Comparison of ENCODE assay signal across 10 mouse cellular contexts in genomic region chr11:3650141-3650540, GRCm38 (mm10). TPM values are rescaled to one million over a fixed set of nuclear protein-coding genes. Genes with fewer than 3 reads are reported as not detected.
DNase-seq lines count a peak whose midpoint lies in the region; ATAC-seq and TF ChIP-seq lines count a peak whose summit lies in the region.
"Had no signal": no experiment of that assay in that cellular context is flagged by ENCODE, and none has a peak within 500 bp of the region (broad histone marks: within the 10 kb centered on the region; RNA-seq: fewer than 3 reads in every experiment).

No protein-coding gene starts in this region.

- H3K9me3 ChIP-seq in heart, embryonic 16.5 days (replicated peaks; ENCODE audit: control insufficient read depth, low read length), result 0 out of 2 replicates have a peak, but pooled peaks cover 2% of the 10 kb centered on the region
- peaks cover 6% of the 10 kb centered on the region for H3K9me3 ChIP-seq in hindbrain, embryonic 16.5 days (ENCODE audit: control insufficient read depth, low read length)
- H3K9me3 ChIP-seq in midbrain, embryonic 14.5 days (ENCODE audit: control insufficient read depth, low read length), result peaks cover 9% of the 10 kb centered on the region

- ATAC-seq in heart, embryonic 16.5 days (replicated peaks; ENCODE audit: extremely low read depth, insufficient read depth, low FRiP score), result no peak
- no peak for ATAC-seq in hindbrain, embryonic 16.5 days
- ATAC-seq in midbrain, embryonic 14.5 days (ENCODE audit: low FRiP score, low TSS enrichment), result no peak

- H3K27ac ChIP-seq in heart, embryonic 16.5 days (ENCODE audit: low read length), result no peak overlapping the region
- H3K27ac ChIP-seq in heart, adult 2 months, result no peak overlapping the region; the same call in 1 of the 2 replicates
- H3K27ac ChIP-seq in cortical plate, adult 2 months (ENCODE audit: insufficient read depth, low read length), result no peak overlapping the region
- no peak overlapping the region for H3K27ac ChIP-seq in hindbrain, embryonic 16.5 days (ENCODE audit: low read depth, low read length)
- H3K27ac ChIP-seq in midbrain, embryonic 14.5 days (replicated peaks; ENCODE audit: low read depth, low read length), result peak overlapping the region; percentile 95; the same call in 1 of the 2 replicates

- peaks cover 1% of the 10 kb centered on the region; the same call in 1 of the 2 replicates for H3K79me2 ChIP-seq in heart, adult 2 months (replicated peaks; ENCODE audit: control insufficient read depth, insufficient read depth, low read length)

- no peak for TF ChIP-seq POLR2A in heart, adult 2 months (IDR thresholded peaks at IDR 0.05; ENCODE audit: insufficient read depth, low read depth, low read length)
- no peak for TF ChIP-seq POLR2A in cortical plate, adult 2 months (IDR thresholded peaks at IDR 0.05; ENCODE audit: extremely low read depth, insufficient read depth, low read length)

- WGBS in heart, embryonic 16.5 days, result 89% methylated on average over 6 of the region's 6 CpGs
- 92% methylated on average over 6 of the region's 6 CpGs for WGBS in heart, adult 2 months
- WGBS in hindbrain, embryonic 16.5 days, result 95% methylated on average over 6 of the region's 6 CpGs
- 98% methylated on average over 6 of the region's 6 CpGs for WGBS in midbrain, embryonic 14.5 days

- H3K4me2 ChIP-seq in heart, embryonic 16.5 days (ENCODE audit: low read depth, low read length), result peak overlapping the region; percentile 79
- peak overlapping the region; percentile 76 for H3K4me2 ChIP-seq in hindbrain, embryonic 16.5 days (ENCODE audit: low read length)
- peak overlapping the region; percentile 67 for H3K4me2 ChIP-seq in midbrain, embryonic 14.5 days (ENCODE audit: low read length)

- TF ChIP-seq CTCF in heart, adult 2 months (IDR thresholded peaks at IDR 0.05), result no peak
- no peak for TF ChIP-seq CTCF in cortical plate, adult 2 months (IDR thresholded peaks at IDR 0.05; ENCODE audit: extremely low read depth, insufficient read depth, low read length)

- peak overlapping the region; percentile 99 for H3K4me3 ChIP-seq in heart, embryonic 16.5 days (ENCODE audit: low read length)
- H3K4me3 ChIP-seq in heart, adult 2 months, result no peak overlapping the region; the same call in 1 of the 2 replicates
- peak overlapping the region; percentile 99; the same call in 1 of the 2 replicates for H3K4me3 ChIP-seq in cortical plate, adult 2 months (ENCODE audit: insufficient read depth, low read length)
- peak overlapping the region; percentile 53 for H3K4me3 ChIP-seq in hindbrain, embryonic 16.5 days (ENCODE audit: low read length)
- H3K4me3 ChIP-seq in midbrain, embryonic 14.5 days (replicated peaks; ENCODE audit: low read depth, low read length), result peak overlapping the region; percentile 94

- H3K9ac ChIP-seq in heart, embryonic 16.5 days (ENCODE audit: low read length), result peak overlapping the region; percentile 78
- no peak overlapping the region for H3K9ac ChIP-seq in heart, adult 2 months (ENCODE audit: low read depth, low read length)
- no peak overlapping the region for H3K9ac ChIP-seq in hindbrain, embryonic 16.5 days (ENCODE audit: low read depth, low read length)
- no peak overlapping the region for H3K9ac ChIP-seq in midbrain, embryonic 14.5 days (replicated peaks; ENCODE audit: low read length)

- no peak for DNase-seq in heart, adult 2 months
- DNase-seq in midbrain, embryonic 14.5 days, result no peak
- DNase-seq in urinary bladder, postnatal 36 days (ENCODE audit: low spot score in 2 of 2), result no peak
- DNase-seq in embryo, embryonic 10 days (ENCODE audit: low spot score), result no peak
- DNase-seq in urinary bladder, adult 18-20 months (ENCODE audit: low spot score in 2 of 2), result no peak
- DNase-seq: heart, postnatal 10 days; thymus, postnatal 36 days had no signal

- intact Hi-C loops in heart, adult 2 months (cut with DNase I), result no loop called here

- TF ChIP-seq EP300 in heart, adult 2 months (IDR thresholded peaks at IDR 0.05; ENCODE audit: insufficient read depth, low read depth, low read length), result no peak

- peaks cover 15% of the 10 kb centered on the region for H3K36me3 ChIP-seq in heart, embryonic 16.5 days (ENCODE audit: control insufficient read depth, insufficient read depth)
- peaks cover 35% of the 10 kb centered on the region for H3K36me3 ChIP-seq in heart, adult 2 months (ENCODE audit: control insufficient read depth, insufficient read depth, low read length)
- peaks cover 15% of the 10 kb centered on the region for H3K36me3 ChIP-seq in hindbrain, embryonic 16.5 days (ENCODE audit: control insufficient read depth, insufficient read depth, low read length)
- peaks cover 14% of the 10 kb centered on the region for H3K36me3 ChIP-seq in midbrain, embryonic 14.5 days (ENCODE audit: control insufficient read depth, insufficient read depth, low read length)

- no peaks in the 10 kb centered on the region for H3K27me3 ChIP-seq in heart, embryonic 16.5 days (ENCODE audit: control insufficient read depth, insufficient read depth, low read length)
- H3K27me3 ChIP-seq in heart, adult 2 months (ENCODE audit: control insufficient read depth, insufficient read depth, low read length), result no peaks in the 10 kb centered on the region
- H3K27me3 ChIP-seq in hindbrain, embryonic 16.5 days (replicated peaks; ENCODE audit: control insufficient read depth, insufficient read depth, low read length), result no peaks in the 10 kb centered on the region
- no peaks in the 10 kb centered on the region for H3K27me3 ChIP-seq in midbrain, embryonic 14.5 days (ENCODE audit: control insufficient read depth, insufficient read depth, low read length)

- H3K4me1 ChIP-seq in heart, embryonic 16.5 days (ENCODE audit: control insufficient read depth, insufficient read depth, low read length), result peaks cover 22% of the 10 kb centered on the region
- H3K4me1 ChIP-seq in heart, adult 2 months (ENCODE audit: control insufficient read depth, insufficient read depth, low read length), result peaks cover 7% of the 10 kb centered on the region
- peaks cover 2% of the 10 kb centered on the region; the same call in 1 of the 2 replicates for H3K4me1 ChIP-seq in cortical plate, adult 2 months (ENCODE audit: control insufficient read depth, insufficient read depth, low read length)
- H3K4me1 ChIP-seq in hindbrain, embryonic 16.5 days (ENCODE audit: control insufficient read depth, insufficient read depth, low read depth, low read length), result peaks cover 20% of the 10 kb centered on the region
- H3K4me1 ChIP-seq in midbrain, embryonic 14.5 days (ENCODE audit: control insufficient read depth, insufficient read depth, low read length), result peaks cover 18% of the 10 kb centered on the region

RNA-seq across cellular contexts. Expression of gene Morc2a, which starts 1.1 kb away (rescaled TPM):
- 18.1 and 19.2 TPM in 2 replicates for polyA plus RNA-seq in heart, embryonic 16.5 days (2015; fragmentation: Nextera tagmentation; extraction: Ambion mirVana)
- total RNA-seq in heart, adult 2 months (2021), result 10 to 100 TPM; 16.1 to 18.5 TPM
- polyA plus RNA-seq in heart, adult 2 months (2012; rRNA removed), result 6.6 and 13.4 TPM in 2 replicates
- 24.5 and 26.3 TPM in 2 replicates for polyA plus RNA-seq in cortical plate, adult 2 months (2012; rRNA removed)
- 25.9 and 31.0 TPM in 2 replicates for polyA plus RNA-seq in hindbrain, embryonic 16.5 days (2015; fragmentation: Nextera tagmentation; extraction: Ambion mirVana)
- polyA plus RNA-seq in midbrain, embryonic 14.5 days (2014; fragmentation: Nextera tagmentation; extraction: Ambion mirVana), result 32.1 and 32.2 TPM in 2 replicates
